Mouse (Mus musculus) C2C12 (cell line): ENCODE measurements around the gene Shkbp1. TPM values are rescaled to one million over a fixed set of nuclear protein-coding genes. Genes with fewer than 3 reads are reported as not detected.

Experiments
- H3K27me3 ChIP-seq: one replicate; pipeline ENCODE4 v1.6.1; 2011; ENCODE audit not compliant: control insufficient read depth, insufficient read depth, insufficient read length
- H3K36me3 ChIP-seq: one replicate; pipeline ENCODE4 v1.6.1; 2011; ENCODE audit not compliant: control insufficient read depth, insufficient read depth
- H3K4me3 ChIP-seq: one replicate; pipeline ENCODE4 v1.5.1; 2011; ENCODE audit warnings: mild to moderate bottlenecking, control low read depth; ENCODE audit not compliant: poor library complexity, insufficient read depth, severe bottlenecking
- H3K79me2 ChIP-seq: one replicate; pipeline ENCODE4 v1.6.1; 2011; ENCODE audit not compliant: control insufficient read depth, insufficient read depth
- H3K79me3 ChIP-seq: one replicate; pipeline ENCODE4 v1.6.1; 2011; ENCODE audit warnings: low read depth, control low read depth
- H3ac ChIP-seq: one replicate; pipeline ENCODE3; 2011; ENCODE audit warnings: low read depth; ENCODE audit not compliant: control insufficient read depth, insufficient read length
- CEBPB ChIP-seq: IDR thresholded peaks from one replicate; pipeline ENCODE4 v1.6.1; 2011; ENCODE audit warnings: low read depth, mild to moderate bottlenecking, control low read depth, moderate library complexity
- CTCF ChIP-seq: IDR thresholded peaks from one replicate; pipeline ENCODE4 v1.5.1; 2011; ENCODE audit not compliant: control insufficient read depth, insufficient read depth, insufficient read length
- FOSL1 ChIP-seq: IDR thresholded peaks from one replicate; pipeline ENCODE4 v1.8.0; 2011; ENCODE audit warnings: mild to moderate bottlenecking, low read length; ENCODE audit not compliant: poor library complexity, insufficient read depth, severe bottlenecking
- MAX ChIP-seq: IDR thresholded peaks from one replicate; pipeline ENCODE4 v1.6.1; 2011; ENCODE audit warnings: mild to moderate bottlenecking, control low read depth
- MYOD1 ChIP-seq: IDR thresholded peaks from one replicate; pipeline ENCODE4 v1.6.1; 2011; ENCODE audit warnings: low read depth; ENCODE audit not compliant: control insufficient read depth, insufficient read length
- MYOG ChIP-seq: IDR thresholded peaks from one replicate; pipeline ENCODE4 v1.6.1; 2011; ENCODE audit not compliant: control insufficient read depth, insufficient read length; ENCODE audit errors: extremely low read depth
- USF1 ChIP-seq: IDR thresholded peaks from one replicate; pipeline ENCODE4 v1.6.1; 2011; ENCODE audit warnings: low read depth, mild to moderate bottlenecking, control low read depth, moderate library complexity
- polyA plus RNA-seq: library from polyadenylated mRNA; unstranded; fragments of >200 nt; fragmentation: generic; extraction: Trizol; gene quantifications from one replicate; pipeline ENCODE4 v1.2.1, GENCODE M21; 2012; ENCODE audit warnings: missing spikeins

Shkbp1 gene
- polyA plus RNA-seq, 1 experiment, result 27.6 TPM

GRCm38 (mm10) chr7:27315958-27316357 lies 39.9 kb downstream of the Shkbp1 start:
- Histone ChIP-seq H3K79me3 (no peaks in the 10 kb centered on the region), H3K36me3 (peaks cover 8% of the 10 kb centered on the region), H3K4me3 (no peak overlapping the region), H3ac (no peak overlapping the region), H3K79me2 (no peaks in the 10 kb centered on the region), H3K27me3 (no peaks in the 10 kb centered on the region)
- TF ChIP-seq USF1 (no peak), CEBPB (no peak), CTCF (no peak), MYOG (no peak), MYOD1 (peak; percentile 81), MAX (no peak), FOSL1 (no peak)

- Histone ChIP-seq H3K79me2 (no peaks in the 10 kb centered on the region), H3K27me3 (no peaks in the 10 kb centered on the region)
- TF ChIP-seq MYOG (no peak), FOSL1 (no peak), CEBPB (no peak), MYOD1 (no peak), USF1 (no peak), CTCF (no peak), MAX (no peak)
Observed at GRCm38 (mm10) chr7:27314393-27314792, 41.4 kb downstream of the Shkbp1 start.

GRCm38 (mm10) chr7:27311651-27312284 lies 44.1 kb downstream of the Shkbp1 start:
- Histone ChIP-seq H3K4me3 (no peak overlapping the region), H3K36me3 (peaks cover 8% of the 10 kb centered on the region), H3K79me2 (no peaks in the 10 kb centered on the region), H3ac (no peak overlapping the region), H3K79me3 (no peaks in the 10 kb centered on the region), H3K27me3 (no peaks in the 10 kb centered on the region)
- TF ChIP-seq MAX, result no peak
- no peak for TF ChIP-seq CEBPB
- no peak for TF ChIP-seq USF1
- TF ChIP-seq FOSL1, result no peak
- TF ChIP-seq CTCF, result no peak
- TF ChIP-seq MYOD1, result no peak
- no peak for TF ChIP-seq MYOG

More at GRCm38 (mm10) chr7:27314393-27314792, 41.4 kb downstream of the Shkbp1 start:
- H3K79me3 ChIP-seq, result no peaks in the 10 kb centered on the region
- no peak overlapping the region for H3K4me3 ChIP-seq
- H3ac ChIP-seq, result no peak overlapping the region
- peaks cover 8% of the 10 kb centered on the region for H3K36me3 ChIP-seq

- Histone ChIP-seq H3K27me3 (no peaks in the 10 kb centered on the region), H3K79me3 (no peaks in the 10 kb centered on the region), H3K4me3 (no peak overlapping the region), H3K36me3 (peaks cover 8% of the 10 kb centered on the region), H3ac (no peak overlapping the region), H3K79me2 (no peaks in the 10 kb centered on the region)
- TF ChIP-seq CEBPB, result no peak
- no peak for TF ChIP-seq MYOG
- TF ChIP-seq FOSL1, result no peak
Observed at GRCm38 (mm10) chr7:27310996-27311535, 44.8 kb downstream of the Shkbp1 start.

GRCm38 (mm10) chr7:27310306-27310705 lies 45.5 kb downstream of the Shkbp1 start:
- Histone ChIP-seq H3ac (no peak overlapping the region), H3K79me2 (no peaks in the 10 kb centered on the region), H3K4me3 (no peak overlapping the region), H3K27me3 (no peaks in the 10 kb centered on the region), H3K79me3 (no peaks in the 10 kb centered on the region), H3K36me3 (peaks cover 8% of the 10 kb centered on the region)
- TF ChIP-seq FOSL1, result no peak

GRCm38 (mm10) chr7:27309832-27310231 lies 46.0 kb downstream of the Shkbp1 start:
- Histone ChIP-seq H3K79me3 (no peaks in the 10 kb centered on the region), H3K27me3 (no peaks in the 10 kb centered on the region), H3K79me2 (no peaks in the 10 kb centered on the region), H3ac (no peak overlapping the region), H3K36me3 (peaks cover 8% of the 10 kb centered on the region), H3K4me3 (no peak overlapping the region)
- no peak for TF ChIP-seq MYOG
- no peak for TF ChIP-seq MYOD1
- no peak for TF ChIP-seq USF1
- TF ChIP-seq MAX, result no peak
- TF ChIP-seq CEBPB, result no peak
- TF ChIP-seq FOSL1, result no peak
- TF ChIP-seq CTCF, result no peak
